Mouse (Mus musculus): Measurements from ENCODE around the gene Urod.

GRCm38 (mm10) chr4:117014901-117015415, 20.7 kb upstream of the Urod start:
- TF ChIP-seq POLR2A (IDR thresholded peaks at IDR 0.05; ENCODE audit: control insufficient read depth, extremely low read depth, insufficient read depth, low read length, poor library complexity): no peak
- no peak for TF ChIP-seq CTCF (IDR thresholded peaks at IDR 0.05; ENCODE audit: borderline replicate concordance, control insufficient read depth, extremely low read depth, insufficient read depth, low read length, poor library complexity)

All from thymus, adult 2 months (tissue).